Mouse (Mus musculus): ENCODE data around the gene Ifit3b.

- peak; percentile 91 for TF ChIP-seq GATA1 (IDR thresholded peaks at IDR 0.05; ENCODE audit: low read length)
- peak; percentile 95 for TF ChIP-seq TAL1 (IDR thresholded peaks at IDR 0.05; ENCODE audit: low read length)
Observed at GRCm38 (mm10) chr19:34656511-34657298, 48.9 kb downstream of the Ifit3b start.

Measured in erythroblast, embryonic 14.5 days (primary cell).